In the genomic region with DNA sequence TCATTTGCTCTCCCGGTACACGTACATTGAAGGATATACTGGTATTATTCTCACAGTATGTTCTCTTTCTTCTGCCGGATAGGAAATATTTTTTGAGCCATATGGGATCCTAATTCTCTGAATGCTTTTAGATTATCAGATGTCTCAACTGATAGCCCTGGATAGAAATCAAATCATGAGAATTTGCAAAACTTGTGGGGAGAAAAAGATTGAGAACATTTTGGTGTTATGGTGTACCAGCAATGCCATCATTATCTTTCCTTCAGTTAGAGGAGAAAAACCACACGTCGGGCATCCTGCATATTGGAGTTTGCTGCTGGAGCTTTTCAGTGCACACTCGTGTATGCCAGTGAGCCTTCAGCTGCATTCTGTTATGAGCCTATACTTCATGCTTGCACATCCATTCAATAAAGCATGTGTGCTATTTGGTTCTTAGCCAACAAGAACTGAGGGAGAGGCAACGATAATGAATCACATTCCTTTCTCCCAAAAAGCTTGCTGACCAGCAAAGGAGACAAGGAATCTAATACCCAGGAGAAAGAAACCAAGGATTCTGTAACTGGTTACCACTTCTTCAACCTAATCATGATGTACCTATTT, we compare ENCODE assay signal across 28 mouse cellular contexts.
A peak's percentile ranks its signal among the peaks of the same experiment; 100 is the strongest.
DNase-seq lines count a peak whose midpoint lies in the region; ATAC-seq and TF ChIP-seq lines count a peak whose summit lies in the region.
"Had no signal": no experiment of that assay in that cellular context is flagged by ENCODE, and none has a peak within 500 bp of the region (broad histone marks: within the 10 kb centered on the region; RNA-seq: fewer than 3 reads in every experiment).

No protein-coding gene starts in this region.

- TF ChIP-seq POLR2A in brain, embryonic 14.5 days (IDR thresholded peaks at IDR 0.05; ENCODE audit: borderline replicate concordance, extremely low read depth, insufficient read depth, insufficient read length, poor library complexity, severe bottlenecking) = no peak

- ATAC-seq in forebrain, embryonic 14.5 days = no peak
- ATAC-seq in forebrain, embryonic 13.5 days = no peak
- ATAC-seq: forebrain, postnatal 0 days; hindbrain, postnatal 0 days; inflammation-experienced regulatory T-cells, adult 6 months had no signal

- no peak overlapping the region for H3K9ac ChIP-seq in forebrain, embryonic 14.5 days (ENCODE audit: low read length)
- no peak overlapping the region for H3K9ac ChIP-seq in forebrain, embryonic 13.5 days
- H3K9ac ChIP-seq: embryonic facial prominence, embryonic 12.5 days; forebrain, embryonic 12.5 days; forebrain, postnatal 0 days; hindbrain, embryonic 14.5 days had no signal

- H3K27me3 ChIP-seq in forebrain, embryonic 14.5 days (replicated peaks; ENCODE audit: control insufficient read depth, insufficient read depth, low read length) = no peaks in the 10 kb centered on the region
- no peaks in the 10 kb centered on the region for H3K27me3 ChIP-seq in forebrain, embryonic 13.5 days
- H3K27me3 ChIP-seq: CH12.LX; embryonic facial prominence, embryonic 12.5 days; forebrain, embryonic 12.5 days had no signal

- H3K4me3 ChIP-seq in forebrain, embryonic 14.5 days (ENCODE audit: low read depth, low read length) = no peak overlapping the region
- H3K4me3 ChIP-seq in forebrain, embryonic 13.5 days = no peak overlapping the region
- H3K4me3 ChIP-seq in left cerebral cortex, adult 2 months = no peak overlapping the region
- H3K4me3 ChIP-seq: embryonic facial prominence, embryonic 12.5 days; erythroblast, embryonic 14.5 days; forebrain, embryonic 12.5 days; gastrocnemius, adult 2 months; hindbrain, embryonic 10.5 days had no signal

- H3K36me3 ChIP-seq in forebrain, embryonic 14.5 days (ENCODE audit: control insufficient read depth, insufficient read depth, low read length) = no peaks in the 10 kb centered on the region
- peaks cover 6% of the 10 kb centered on the region; the same call in 1 of the 2 replicates for H3K36me3 ChIP-seq in forebrain, embryonic 13.5 days (ENCODE audit: poor library complexity, severe bottlenecking)
- H3K36me3 ChIP-seq: embryonic facial prominence, embryonic 12.5 days; forebrain, embryonic 12.5 days; G1E; hindbrain, embryonic 10.5 days had no signal

- intact Hi-C loops in left cerebral cortex, adult 2 months (cut with DNase I) = no loop called here
- intact Hi-C loops in left cerebral cortex, postnatal 14 days (cut with DNase I) = no loop called here

- H3K4me1 ChIP-seq in forebrain, embryonic 14.5 days (ENCODE audit: control insufficient read depth, insufficient read depth, low read length) = no peaks in the 10 kb centered on the region
- H3K4me1 ChIP-seq in forebrain, embryonic 13.5 days = no peaks in the 10 kb centered on the region
- H3K4me1 ChIP-seq: embryonic facial prominence, embryonic 12.5 days; forebrain, embryonic 12.5 days; hindbrain, embryonic 10.5 days had no signal

- H3K9me3 ChIP-seq in forebrain, embryonic 14.5 days (replicated peaks; ENCODE audit: control insufficient read depth, low read length) = 0 out of 2 replicates have a peak, but pooled peaks cover 3% of the 10 kb centered on the region
- peaks cover 7% of the 10 kb centered on the region; the same call in 1 of the 2 replicates for H3K9me3 ChIP-seq in forebrain, embryonic 13.5 days (replicated peaks)
- H3K9me3 ChIP-seq: embryonic facial prominence, embryonic 12.5 days had no signal

- no peak overlapping the region for H3K27ac ChIP-seq in forebrain, embryonic 14.5 days (ENCODE audit: low read depth, low read length)
- H3K27ac ChIP-seq in forebrain, embryonic 13.5 days = no peak overlapping the region
- H3K27ac ChIP-seq in left cerebral cortex, adult 2 months = peak overlapping the region; percentile 34; the same call in 1 of the 2 replicates
- H3K27ac ChIP-seq: embryonic facial prominence, embryonic 12.5 days; forebrain, embryonic 12.5 days; gastrocnemius, adult 2 months; hindbrain, embryonic 10.5 days; hindbrain, embryonic 14.5 days; hindbrain, postnatal 0 days had no signal

- H3K4me2 ChIP-seq in forebrain, embryonic 14.5 days (ENCODE audit: low read length) = no peak overlapping the region
- H3K4me2 ChIP-seq in forebrain, embryonic 13.5 days = no peak overlapping the region
- H3K4me2 ChIP-seq: embryonic facial prominence, embryonic 12.5 days; forebrain, embryonic 12.5 days; heart, embryonic 11.5 days; hindbrain, embryonic 14.5 days had no signal

- 80% methylated on average over 7 of the region's 7 CpGs for WGBS in forebrain, embryonic 14.5 days
- 78% methylated on average over 7 of the region's 7 CpGs for WGBS in forebrain, embryonic 13.5 days

- peak; percentile 20 for DNase-seq in forebrain, embryonic 14.5 days (ENCODE audit: low spot score)
- DNase-seq in left cerebral cortex, adult 2 months (ENCODE audit: extremely low spot score in 1 of 2, low spot score in 2 of 2) = no peak
- no peak for DNase-seq in left cerebral cortex, postnatal 14 days (ENCODE audit: low spot score in 2 of 2)
- peak; percentile 51 for DNase-seq in Muller cell, postnatal 12 days (ENCODE audit: inconsistent ontology term)
- DNase-seq in brain, embryonic 14.5 days (ENCODE audit: low read depth) = peak; percentile 35
- no peak for DNase-seq in spleen, postnatal 10 days (ENCODE audit: low spot score in 2 of 2)
- DNase-seq: adrenal gland, adult 2 months; adrenal gland, postnatal 14 days; B cell, adult 2 months; cerebellum, adult 18-20 months; cerebellum, adult 9-10 months; cerebellum, postnatal 14 days; forebrain, postnatal 0 days; gastrocnemius, adult 2 months; gastrocnemius, postnatal 14 days; heart, adult 11 months; heart, postnatal 36 days had no signal

- TF ChIP-seq CTCF in left cerebral cortex, adult 2 months (IDR thresholded peaks at IDR 0.05) = no peak
- TF ChIP-seq CTCF in brain, embryonic 14.5 days (IDR thresholded peaks at IDR 0.05; ENCODE audit: borderline replicate concordance, extremely low read depth, insufficient read depth, insufficient read length) = no peak

Comparison
In these comparisons a context has a peak if more than half of its experiments do, and no peak if none do; other contexts are left out.
1. DNase-seq: peak in forebrain, embryonic 14.5 days (single experiment), Muller cell, postnatal 12 days (single experiment) and brain, embryonic 14.5 days (single experiment); none in left cerebral cortex, adult 2 months (0 of 2), left cerebral cortex, postnatal 14 days (0 of 2) and spleen, postnatal 10 days (0 of 2).